Mouse (Mus musculus) adrenal gland, postnatal 14 days (tissue): ENCODE results near the gene Slc25a3. TPM values are rescaled to one million over a fixed set of nuclear protein-coding genes. Genes with fewer than 3 reads are reported as not detected.

Experiments used
- DNase-seq: peaks from one replicate; pipeline ENCODE4 v3.0.0; 2021; ENCODE audit warnings: mixed read lengths
- total RNA-seq: library from RNA; stranded (reverse); gene quantifications from 2 replicates; pipeline ENCODE4 v1.2.3, GENCODE M21; 2021

Gene Slc25a3
- total RNA-seq, 1 experiment from 2014 or later, result 859 TPM

DNA sequence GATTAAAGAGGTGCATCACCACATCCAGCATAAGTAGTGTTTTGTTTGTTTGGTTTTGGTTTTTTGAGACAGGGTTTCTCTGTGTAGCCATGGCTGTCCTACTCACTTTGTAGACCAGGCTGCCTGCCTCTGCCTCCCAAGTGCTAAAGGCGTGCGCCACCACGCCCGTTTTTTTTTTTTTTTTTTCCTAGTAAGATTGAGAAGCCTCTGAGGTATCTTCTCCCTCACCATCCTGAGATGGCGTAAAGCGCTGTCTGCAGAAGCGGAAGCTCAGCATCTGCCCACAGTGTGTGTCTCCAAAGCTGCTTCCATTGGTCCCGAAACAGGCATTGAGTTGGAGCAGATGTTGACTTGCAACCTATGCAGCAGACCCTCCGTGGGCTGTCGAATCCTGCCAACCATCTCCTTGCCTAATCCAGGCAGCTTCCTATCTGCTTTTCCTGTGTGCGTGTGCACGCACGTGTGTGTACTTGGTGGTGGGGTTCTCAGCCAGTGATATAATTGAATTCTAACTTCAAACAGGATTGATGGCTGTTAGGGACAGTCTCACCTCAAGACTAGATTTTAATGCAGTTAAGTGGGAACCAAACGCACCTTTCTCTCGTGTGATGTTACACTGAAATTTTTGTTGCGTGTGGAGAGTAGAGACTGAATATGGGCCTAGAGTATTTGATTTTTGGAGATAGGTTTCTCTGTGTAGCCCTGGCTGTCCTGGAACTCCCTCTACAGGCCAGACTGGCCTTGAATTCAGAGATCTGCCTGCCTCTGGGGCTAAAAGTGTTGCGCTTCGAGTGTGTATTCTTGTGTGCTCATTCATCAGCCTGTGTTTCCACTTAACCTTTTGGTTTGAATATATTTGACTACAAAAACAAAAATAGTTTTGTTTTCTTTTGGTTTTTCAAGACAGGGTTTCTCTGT is 19.7 kb upstream of the Slc25a3 start:
- DNase-seq, result no peak

DNA sequence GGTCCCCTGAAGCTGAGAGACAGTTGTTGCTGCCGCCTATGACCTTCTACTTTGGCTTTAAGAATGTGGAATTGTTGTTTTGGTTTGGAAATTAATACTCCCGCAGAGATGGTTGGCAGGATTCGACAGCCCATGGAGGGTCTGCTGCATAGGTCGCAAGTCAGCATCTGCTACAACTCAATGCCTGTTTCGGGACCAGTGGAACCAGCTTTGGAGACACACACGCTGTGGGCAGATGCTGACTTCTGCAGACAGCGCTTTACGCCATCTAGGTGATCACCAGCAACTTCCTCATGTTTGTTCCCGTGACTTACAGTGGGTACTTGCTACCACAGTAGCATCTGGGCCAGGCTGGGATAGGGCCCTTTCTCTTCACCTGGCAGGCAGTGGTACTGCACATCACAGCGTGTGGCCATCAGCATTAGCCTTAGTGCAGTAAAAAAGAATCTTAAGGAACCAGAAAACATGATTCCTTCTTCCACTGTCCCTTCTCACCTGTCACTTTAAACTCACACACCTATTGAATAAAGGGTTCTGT is 18.9 kb upstream of the Slc25a3 start:
- DNase-seq, result no peak

- no peak for DNase-seq
Measured at GRCm38 (mm10) chr10:91141564-91141963, 17.7 kb upstream of the Slc25a3 start.

DNA sequence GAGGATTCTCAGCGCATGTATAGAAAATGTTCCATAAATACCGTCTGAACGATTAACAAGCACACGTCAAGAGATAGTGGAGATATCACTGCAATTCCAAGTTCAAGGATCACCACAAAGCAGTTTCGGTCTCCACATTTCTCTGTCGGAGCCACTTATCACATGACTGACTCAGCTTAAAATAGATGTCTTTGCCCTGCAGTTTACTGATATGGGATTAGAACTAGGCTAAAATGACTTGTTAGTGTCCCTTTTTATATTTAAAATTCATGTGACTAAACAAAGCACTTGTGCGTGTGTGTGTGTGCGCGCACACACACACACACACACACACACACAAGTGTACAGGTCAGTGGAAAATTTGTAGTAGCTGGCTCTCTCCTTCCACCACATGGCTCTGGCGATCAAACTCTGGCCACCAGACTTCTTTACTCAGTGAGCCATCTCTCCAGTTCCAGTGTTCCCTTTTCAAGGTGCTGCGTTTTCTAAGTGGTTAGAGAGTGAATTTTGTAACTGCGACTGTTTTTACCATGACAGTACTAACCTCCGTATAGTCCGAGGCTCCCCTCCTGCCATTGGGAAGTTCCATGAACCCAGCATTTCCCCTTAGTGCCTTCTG is 15.4 kb upstream of the Slc25a3 start:
- DNase-seq, result no peak

DNA sequence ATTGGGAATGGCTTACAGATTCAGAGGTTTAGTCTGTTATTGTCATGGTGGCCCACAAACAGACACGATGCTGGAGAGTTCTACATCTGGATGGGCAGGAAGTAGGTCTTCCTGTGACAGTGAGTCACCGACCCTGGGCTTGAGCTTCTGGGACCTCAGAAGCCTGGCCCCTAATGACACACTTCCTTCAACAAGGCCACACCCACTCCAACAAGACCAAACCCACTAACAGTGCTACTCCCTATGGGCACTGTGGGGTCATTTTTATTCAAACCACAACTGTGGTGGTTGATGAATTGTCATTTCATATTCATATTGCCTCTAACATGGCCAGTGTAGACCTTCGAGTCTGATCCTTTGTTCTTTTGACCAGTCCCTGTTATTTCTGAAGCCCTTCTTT is 14.5 kb upstream of the Slc25a3 start:
- DNase-seq, result peak; percentile 51

DNA sequence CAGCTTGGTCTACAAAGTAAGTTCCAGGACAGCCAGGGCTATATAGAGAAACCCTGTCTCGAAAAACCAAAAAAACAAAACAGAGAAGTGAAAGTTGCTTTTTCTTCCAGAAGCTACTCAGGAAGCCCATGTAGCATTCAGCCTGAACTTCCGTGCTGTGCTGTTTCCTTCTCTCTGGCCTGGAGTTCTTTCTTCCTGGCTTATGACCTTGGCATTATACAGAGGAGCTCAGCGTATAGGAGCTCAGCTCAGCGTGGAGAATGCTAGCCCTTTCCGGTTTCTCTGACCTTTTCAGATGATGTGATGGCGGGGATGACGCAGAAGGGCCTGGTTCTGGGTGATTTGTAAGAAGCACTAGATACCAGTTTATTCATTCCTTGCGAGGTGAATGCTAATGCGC is 13.5 kb upstream of the Slc25a3 start:
- DNase-seq, result no peak

DNA sequence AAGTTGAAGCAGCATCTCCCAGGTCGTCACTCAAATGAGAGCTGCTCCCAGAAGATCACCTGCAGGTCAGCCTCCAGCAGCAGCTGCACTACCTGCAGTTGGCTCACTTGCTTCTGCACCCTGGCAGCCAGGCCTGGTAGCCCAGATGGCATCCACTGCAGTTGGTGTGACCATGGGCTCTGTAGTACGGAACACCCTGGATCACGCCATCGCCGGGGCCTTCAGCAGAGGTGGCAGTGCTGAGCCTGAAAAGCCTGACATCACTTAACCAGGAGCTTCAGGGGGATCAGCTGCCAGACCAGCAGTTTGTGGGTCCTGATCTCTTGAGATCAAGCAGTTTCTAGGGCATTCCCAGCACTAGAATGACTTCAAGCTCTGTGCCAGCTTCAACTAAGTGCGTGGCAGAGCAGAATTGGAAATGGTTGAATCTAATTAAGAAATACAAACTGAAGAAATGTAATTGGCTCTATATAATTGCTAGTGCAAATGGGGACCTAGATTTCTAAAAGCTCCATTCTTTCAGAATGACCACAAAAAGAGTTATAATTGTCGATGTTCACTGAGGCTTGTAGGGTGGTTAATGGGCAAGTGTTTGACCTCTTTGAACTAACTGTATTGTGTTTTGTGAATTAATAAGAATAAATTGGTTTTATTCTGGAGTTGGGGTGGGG is 11.6 kb upstream of the Slc25a3 start:
- no peak for DNase-seq

DNA sequence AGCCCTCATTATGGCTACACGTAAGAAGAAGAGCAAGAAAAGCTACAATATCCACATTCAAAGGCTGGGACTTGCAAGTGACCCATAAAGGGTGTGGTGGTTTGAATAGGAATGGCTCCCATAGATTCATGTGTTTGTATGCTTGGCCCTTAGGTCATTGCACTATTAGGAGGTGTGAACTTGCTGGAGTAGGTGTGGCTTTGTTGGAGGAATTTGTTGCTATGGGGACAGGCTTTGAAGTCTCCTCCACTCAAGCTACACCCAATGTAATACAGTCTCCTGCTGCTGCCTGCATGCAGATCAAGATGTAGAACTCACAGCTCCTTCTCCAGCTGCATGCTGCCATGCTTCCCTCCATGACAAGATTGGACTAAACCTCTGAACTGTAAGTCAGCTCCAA is 7.7 kb upstream of the Slc25a3 start:
- DNase-seq, result no peak

DNA sequence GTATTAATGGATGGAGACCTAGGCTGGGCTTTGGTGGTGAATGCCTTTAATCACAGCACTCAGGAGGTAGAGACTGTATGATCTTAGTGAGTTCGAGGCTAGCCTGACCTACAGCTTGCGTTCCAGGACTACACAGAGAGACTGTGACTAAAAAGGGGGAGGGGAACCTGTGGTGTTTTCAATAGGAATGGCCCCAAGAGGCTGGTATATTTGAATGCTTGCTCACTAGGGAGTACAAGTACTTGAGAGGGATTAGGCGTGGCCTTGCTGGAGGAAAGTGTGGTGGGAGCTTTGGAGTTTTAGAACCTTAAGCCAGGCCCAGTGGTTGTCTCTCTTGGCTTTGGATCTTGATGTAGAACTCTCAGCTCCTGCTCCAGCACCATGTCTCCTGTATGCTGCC is 6.9 kb upstream of the Slc25a3 start:
- no peak for DNase-seq

GRCm38 (mm10) chr10:91128551-91129160 is 4.8 kb upstream of the Slc25a3 start:
- DNase-seq, result peak; percentile 46

- no peak for DNase-seq
Measured at GRCm38 (mm10) chr10:91127395-91127794, 3.5 kb upstream of the Slc25a3 start.

DNA sequence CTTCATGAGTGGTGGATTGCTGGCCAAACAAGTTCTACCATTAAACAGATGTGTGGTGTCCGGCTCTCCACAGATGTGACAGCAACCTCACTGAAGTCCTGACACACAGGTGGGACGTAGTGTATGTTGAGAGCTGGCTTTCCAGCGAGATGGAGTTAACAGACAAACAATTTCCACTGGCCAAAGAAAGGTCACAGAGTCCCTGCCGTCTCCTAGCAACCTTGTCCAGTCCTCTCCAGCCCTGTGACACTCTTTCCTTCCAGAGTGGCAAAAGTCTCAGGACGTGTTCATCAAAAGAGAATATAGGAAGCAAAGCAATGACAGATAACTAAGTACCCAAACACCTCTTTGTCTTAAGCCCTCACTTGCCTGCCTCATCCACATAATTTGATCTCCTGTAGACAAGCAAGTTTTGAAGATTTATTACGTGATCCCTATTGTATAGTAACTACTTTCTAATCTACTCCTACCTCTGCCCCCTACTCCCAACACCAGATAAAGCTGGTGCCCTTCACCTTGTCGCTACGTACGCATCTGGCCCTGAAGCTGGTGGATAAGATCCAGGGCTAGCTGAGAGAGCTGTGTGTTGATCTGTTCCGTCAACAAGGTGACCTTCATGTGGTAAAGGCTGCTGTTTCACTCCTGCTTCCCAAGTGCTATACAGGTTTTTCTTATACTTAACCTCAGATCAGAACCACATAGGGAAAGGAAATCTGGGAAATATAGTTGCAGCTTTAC is 2.9 kb upstream of the Slc25a3 start:
- DNase-seq, result peak; percentile 25

- DNase-seq, result peak; percentile 89
Measured at GRCm38 (mm10) chr10:91123281-91123827, 505 bp downstream of the Slc25a3 start.

- no peak for DNase-seq
Measured at GRCm38 (mm10) chr10:91122646-91123045, 1.2 kb downstream of the Slc25a3 start.

DNA sequence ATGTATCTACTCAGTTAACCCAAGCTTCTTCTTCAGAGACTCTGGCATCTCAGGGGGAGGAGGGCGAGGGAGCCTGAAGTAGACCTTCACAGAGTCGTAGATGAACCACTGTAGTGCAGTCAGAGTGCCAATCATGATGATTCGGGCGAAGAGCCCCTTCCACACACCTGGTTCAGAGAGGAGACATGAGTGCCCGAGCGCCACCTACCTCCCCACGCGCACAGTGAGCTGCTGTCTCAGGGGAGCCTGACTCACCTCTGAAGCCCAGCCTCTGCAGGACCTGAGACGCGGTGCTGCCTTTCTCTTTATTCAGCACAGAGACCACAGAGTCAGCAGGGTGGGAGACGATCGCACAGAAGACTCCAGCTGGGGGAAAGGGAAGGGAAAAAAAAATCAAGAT is 6.9 kb downstream of the Slc25a3 start:
- DNase-seq, result no peak

DNA sequence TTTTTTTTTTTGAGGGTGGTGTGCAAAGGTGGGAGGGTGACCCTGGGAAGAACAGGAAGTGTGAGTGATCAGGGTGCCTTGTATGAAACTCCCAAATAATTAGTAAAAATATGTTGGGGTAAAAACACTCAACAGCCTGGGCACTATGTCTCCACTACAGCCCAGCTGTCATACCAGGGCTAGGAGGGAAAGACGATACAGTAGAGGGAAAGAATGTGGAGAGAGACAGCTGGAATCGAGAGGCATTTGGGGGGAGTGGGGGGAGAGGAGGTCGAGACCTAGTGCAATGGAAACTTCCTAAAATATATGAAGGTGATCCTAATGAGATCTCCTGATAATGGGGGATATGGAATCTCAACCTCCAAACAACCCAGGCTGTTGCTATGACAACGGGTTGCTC is 14.0 kb downstream of the Slc25a3 start:
- DNase-seq, result no peak

- DNase-seq, result no peak
Measured at GRCm38 (mm10) chr10:91105981-91106380, 17.9 kb downstream of the Slc25a3 start.

DNA sequence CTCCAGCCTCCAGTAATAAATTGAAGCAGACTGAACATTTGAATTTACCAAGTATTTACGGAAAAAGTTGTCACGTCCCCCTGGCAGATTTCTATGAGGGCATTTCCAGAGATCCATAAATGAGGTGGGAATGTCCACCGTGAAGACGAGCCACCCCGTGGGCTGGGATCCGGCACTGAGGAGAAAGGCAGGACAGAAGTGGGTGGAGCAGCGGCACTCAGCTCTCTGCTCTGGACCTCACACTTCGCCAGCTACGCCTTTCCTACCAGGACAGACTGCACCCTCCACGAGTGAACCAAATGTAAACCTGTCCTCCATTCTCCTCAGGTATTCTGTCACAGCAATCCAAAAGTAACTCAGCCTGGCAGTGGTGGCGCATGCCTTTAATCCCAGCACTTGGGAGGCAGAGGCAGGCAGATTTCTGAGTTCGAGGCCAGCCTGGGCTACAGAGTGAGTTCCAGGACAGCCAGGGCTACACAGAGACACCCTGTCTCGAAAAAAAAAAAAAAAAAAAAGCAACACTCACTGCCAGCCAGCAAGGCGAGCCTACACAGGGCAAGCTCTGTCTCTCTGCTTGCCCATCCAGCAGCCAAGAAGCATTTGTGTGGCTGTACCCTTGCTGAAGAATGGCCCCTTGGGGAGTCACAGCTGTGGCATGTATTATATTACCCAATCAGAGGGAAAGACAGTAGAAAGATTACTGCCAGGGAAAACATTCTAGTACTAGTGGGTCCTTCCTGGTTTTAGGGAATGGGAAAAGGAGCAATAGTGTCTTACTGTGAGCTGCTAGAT is 20.9 kb downstream of the Slc25a3 start:
- DNase-seq, result peak; percentile 13

DNA sequence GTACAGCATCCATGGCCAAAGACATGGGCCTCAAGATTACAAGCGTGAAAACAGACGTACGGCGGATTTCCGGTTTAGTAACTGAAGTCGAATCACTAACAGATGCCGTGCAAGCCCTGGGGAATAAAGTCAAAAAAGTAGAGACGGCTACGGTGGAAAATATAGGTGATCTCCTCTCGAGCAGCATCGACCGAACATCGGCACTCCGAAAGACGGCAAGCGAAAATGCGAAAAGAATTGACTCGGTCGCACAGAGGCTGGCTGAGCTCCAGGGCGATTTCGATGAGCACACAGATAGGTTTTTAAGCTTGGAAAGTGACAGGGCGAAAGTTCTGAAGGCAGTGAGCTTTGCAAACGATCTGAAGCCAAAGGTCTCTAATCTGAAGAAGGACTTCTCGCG is 21.9 kb downstream of the Slc25a3 start:
- no peak for DNase-seq

- DNase-seq, result no peak
Measured at GRCm38 (mm10) chr10:91100101-91100500, 23.8 kb downstream of the Slc25a3 start.

DNA sequence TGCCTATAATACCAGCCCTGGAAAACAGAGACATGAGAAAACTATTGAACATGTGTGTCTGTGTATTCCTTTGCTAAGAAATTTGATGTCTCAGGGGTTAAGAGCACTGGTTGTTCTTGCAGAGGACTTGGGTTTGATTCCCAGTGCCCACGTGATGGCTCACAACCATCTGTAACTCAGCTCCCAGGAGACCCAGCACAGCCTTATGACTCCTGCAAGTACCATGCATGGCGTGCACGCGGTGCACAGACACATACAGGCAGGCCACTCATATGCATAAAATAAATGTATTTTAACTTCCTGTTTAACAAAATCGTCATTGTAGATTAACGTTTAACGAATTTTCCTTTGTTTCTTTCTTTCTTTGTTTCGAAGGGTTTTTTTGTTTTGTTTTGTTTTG is 25.8 kb downstream of the Slc25a3 start:
- no peak for DNase-seq
